Mouse (Mus musculus): ENCODE measurements at regions not wholly inside any gene's neighbourhood (a gene's known extent, or its start where the extent isn't known, plus 50 kb on each side); places are given as distances from the start of the nearest gene placed in this dataset.
"Not testable (repeated sequence)": the region's sequence is repeated elsewhere in the genome, so short reads cannot be mapped to it uniquely, and the experiment has no call there.

GRCm38 (mm10) chr13:104549016-104549415 lies 243.3 kb upstream of the Srek1ip1 start:
- DNase-seq = no peak

GRCm38 (mm10) chr13:104553329-104553728 lies 239.0 kb upstream of the Srek1ip1 start:
- DNase-seq = no peak

DNA sequence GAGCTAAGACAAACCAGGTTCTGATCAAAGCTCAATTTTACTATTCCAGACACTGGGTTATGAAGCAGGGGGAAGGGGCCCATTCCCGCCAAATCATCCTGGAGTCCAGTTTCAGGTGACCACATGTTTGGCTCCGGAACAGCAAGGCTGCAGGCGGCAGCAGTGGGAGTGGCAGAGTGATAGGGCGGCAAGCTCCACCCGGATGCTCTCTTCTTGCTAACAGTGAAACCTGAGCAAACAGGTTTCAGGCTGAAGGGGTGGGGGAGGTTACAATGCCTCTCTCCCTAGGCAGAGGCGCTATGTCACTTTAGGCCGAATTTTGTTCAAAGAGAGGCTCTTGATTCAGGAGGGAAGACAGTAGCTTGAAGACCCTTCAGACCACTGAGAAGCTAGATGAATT lies 235.7 kb upstream of the Srek1ip1 start:
- DNase-seq = not testable (repeated sequence)

DNA sequence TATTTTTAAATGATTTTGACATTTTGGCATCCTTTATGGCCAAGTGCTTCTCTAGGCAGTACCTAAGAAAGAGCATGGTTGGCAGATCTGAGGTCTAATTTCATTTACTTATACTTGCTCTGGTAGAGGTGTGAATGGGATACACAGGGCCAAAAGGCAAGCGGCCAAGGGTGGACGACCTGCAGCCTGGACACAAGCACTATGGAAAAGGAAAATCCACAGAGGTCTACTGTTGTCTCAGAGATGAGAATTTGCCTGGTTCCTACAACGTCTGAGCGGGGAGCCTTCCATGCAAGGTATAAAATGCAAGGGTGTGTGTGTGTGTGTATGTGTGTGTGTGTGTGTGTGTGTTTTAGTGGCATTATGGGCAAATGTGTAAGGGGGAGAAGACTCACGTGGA lies 232.4 kb upstream of the Srek1ip1 start:
- no peak for DNase-seq

- DNase-seq = no peak
Measured at GRCm38 (mm10) chr13:104560500-104561114, 231.7 kb upstream of the Srek1ip1 start.

GRCm38 (mm10) chr13:104562536-104562935 lies 229.7 kb upstream of the Srek1ip1 start:
- no peak for DNase-seq

- no peak for DNase-seq
Measured at GRCm38 (mm10) chr13:104563019-104563418, 229.3 kb upstream of the Srek1ip1 start.

DNA sequence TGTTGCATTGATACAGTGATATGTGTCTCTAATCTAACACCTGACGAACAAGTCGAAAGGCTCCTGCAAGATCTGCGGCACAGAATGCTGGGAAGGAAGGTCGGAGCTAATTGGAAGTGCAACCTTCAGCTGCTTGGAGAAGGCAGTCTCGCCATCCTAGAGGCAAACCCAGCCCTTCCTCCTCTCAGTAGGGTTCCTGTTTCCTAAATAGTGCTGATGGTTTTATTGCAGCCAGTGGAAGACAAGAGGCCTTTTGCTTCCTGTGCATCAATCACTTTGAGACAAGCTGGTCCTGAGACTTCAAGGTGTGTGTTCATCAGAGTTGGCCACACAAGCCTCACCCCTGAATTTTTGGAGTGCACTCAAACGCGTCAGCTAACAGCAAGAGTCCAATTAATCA lies 228.4 kb upstream of the Srek1ip1 start:
- DNase-seq = no peak

- DNase-seq = no peak
Measured at GRCm38 (mm10) chr13:104569765-104570164, 222.5 kb upstream of the Srek1ip1 start.

GRCm38 (mm10) chr13:104572236-104572635 lies 220.0 kb upstream of the Srek1ip1 start:
- DNase-seq = no peak

DNA sequence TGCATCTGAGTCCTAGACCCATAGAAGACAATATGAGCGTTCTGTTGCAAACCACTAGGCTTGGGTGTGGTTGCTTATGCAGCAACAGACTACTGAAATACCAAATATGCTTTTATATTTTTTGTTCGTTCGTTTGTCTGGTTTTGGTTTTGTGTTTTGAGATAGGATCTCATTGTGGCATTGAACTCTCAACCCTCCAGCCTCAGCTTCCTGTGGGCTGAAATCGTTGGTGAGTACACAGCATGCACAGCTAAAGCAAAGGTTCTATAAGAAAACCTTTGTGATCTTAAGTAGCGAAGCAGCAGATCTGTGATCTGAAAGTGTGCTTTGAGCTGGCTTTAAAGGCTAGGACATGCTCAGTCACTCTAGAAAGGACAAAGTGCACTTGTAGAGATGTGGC lies 217.9 kb upstream of the Srek1ip1 start:
- DNase-seq = no peak

- DNase-seq = no peak
Measured at GRCm38 (mm10) chr13:104576188-104576789, 216.0 kb upstream of the Srek1ip1 start.

DNA sequence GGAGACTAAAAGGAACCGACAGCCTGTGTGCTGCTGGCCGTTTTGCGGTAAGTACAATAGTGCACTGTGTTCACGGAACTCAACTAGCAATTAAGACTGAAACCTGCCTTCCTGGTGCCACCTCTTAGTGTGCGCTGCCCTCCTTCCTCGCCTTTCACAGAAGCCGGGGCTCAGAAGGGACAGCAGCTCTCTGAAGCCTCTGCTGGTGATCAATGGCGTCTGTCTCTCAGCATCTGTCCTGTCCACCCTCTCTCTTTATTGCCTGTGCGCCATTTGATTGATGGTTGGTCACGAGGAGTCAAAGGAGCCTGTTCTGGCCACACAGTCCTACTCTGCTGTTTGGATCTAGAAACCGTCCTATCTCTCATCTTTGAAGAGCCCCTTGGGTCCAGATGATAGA lies 214.4 kb upstream of the Srek1ip1 start:
- no peak for DNase-seq

DNA sequence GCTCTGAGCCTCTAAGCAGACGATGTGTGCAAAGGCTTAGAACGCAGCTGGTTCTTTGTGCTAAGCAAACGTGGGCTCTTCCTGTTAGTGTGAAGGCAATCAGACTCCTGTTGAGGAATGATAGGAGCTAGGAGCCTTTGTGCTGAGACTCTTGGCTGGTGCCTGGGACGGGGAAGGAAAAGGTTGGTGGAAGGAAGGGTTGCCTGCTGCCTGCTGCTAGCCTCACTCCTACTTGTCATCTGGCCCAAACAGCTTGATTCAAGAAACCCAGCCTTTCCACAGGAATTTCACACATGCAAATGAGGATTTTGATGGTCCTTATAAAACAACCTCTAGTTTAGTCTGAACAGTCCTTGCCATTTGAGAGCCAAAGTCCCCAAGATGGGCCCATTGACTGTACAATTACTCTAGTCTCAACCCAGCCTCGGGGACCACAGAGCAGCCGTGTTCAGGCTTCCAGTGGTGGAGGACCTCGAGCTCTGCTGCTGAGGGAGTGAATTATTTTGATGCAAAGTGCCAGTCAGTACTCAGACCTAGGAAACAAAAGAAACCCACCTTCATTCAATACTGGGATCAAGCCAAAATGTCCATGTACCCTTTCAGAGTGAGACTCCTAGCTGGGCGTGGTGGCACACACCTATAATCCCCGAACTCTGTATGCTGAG lies 211.5 kb upstream of the Srek1ip1 start:
- peak; percentile 38 for DNase-seq

All from layer of hippocampus, adult 9-11 months (tissue).